Mouse (Mus musculus): ENCODE measurements around the gene Phlda3.

DNA sequence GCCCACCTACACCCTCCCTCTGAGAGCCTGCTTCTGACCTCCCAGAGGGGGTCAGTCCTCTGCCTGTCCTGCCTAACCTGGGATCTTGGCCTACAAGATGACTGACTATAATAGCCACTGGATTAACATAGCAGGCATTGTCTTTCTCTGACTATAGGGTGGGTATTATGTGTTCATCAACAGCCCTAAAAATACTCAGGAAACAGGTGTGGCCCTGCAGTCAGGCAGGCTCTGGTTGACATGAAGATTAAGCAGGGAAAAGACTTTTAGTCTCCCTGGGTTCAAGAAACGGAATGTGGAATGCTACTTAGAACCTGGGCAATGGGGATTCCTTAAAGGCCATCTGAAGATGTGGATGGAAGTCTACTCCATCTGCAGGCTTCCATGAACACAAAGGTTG lies 32.6 kb downstream of the Phlda3 start:
- no peak for TF ChIP-seq CTCF (conservative IDR thresholded peaks at IDR 0.05; ENCODE audit: insufficient read depth, insufficient read length, low read depth, low read length)
- no peak for TF ChIP-seq POLR2A (IDR thresholded peaks at IDR 0.05; ENCODE audit: low read depth, low read length)

Data from kidney, adult 2 months (tissue).